Mouse (Mus musculus): ENCODE results near the gene Mfsd11.

GRCm38 (mm10) chr11:116918323-116919185, 66.3 kb downstream of the Mfsd11 start, which contains the start of gene Mgat5b:
- no peak for TF ChIP-seq POLR2A (IDR thresholded peaks at IDR 0.05; ENCODE audit: low read depth, low read length)
- TF ChIP-seq CTCF (IDR thresholded peaks at IDR 0.05; ENCODE audit: borderline replicate concordance, insufficient read depth, low read length): peak; percentile 83

Data from embryonic fibroblast, embryonic 13.5 days (primary cell).